23 mouse cellular contexts compared by ENCODE assay signal in genomic region chr13:59439683-59440082, GRCm38 (mm10).
DNase-seq lines count a peak whose midpoint lies in the region; ATAC-seq and TF ChIP-seq lines count a peak whose summit lies in the region.
"Had no signal": no experiment of that assay in that cellular context is flagged by ENCODE, and none has a peak within 500 bp of the region (broad histone marks: within the 10 kb centered on the region; RNA-seq: fewer than 3 reads in every experiment).

No protein-coding gene starts in this region.

- H3K36me3 ChIP-seq in heart, adult 2 months (ENCODE audit: control insufficient read depth, insufficient read depth, low read length) = no peaks in the 10 kb centered on the region
- H3K36me3 ChIP-seq in stomach, postnatal 0 days (ENCODE audit: control insufficient read depth, insufficient read depth, low read length) = no peaks in the 10 kb centered on the region
- H3K36me3 ChIP-seq: embryonic facial prominence, embryonic 13.5 days; heart, embryonic 12.5 days; hindbrain, embryonic 15.5 days; limb, embryonic 12.5 days; midbrain, embryonic 12.5 days; neural tube, embryonic 15.5 days had no signal

- H3K4me1 ChIP-seq in heart, adult 2 months (ENCODE audit: control insufficient read depth, insufficient read depth, low read length) = no peaks in the 10 kb centered on the region
- no peaks in the 10 kb centered on the region for H3K4me1 ChIP-seq in stomach, postnatal 0 days (replicated peaks; ENCODE audit: control insufficient read depth, insufficient read depth)
- H3K4me1 ChIP-seq: embryonic facial prominence, embryonic 13.5 days; heart, embryonic 12.5 days; hindbrain, embryonic 15.5 days; limb, embryonic 12.5 days; midbrain, embryonic 12.5 days had no signal

- TF ChIP-seq EP300 in heart, adult 2 months (IDR thresholded peaks at IDR 0.05; ENCODE audit: insufficient read depth, low read depth, low read length) = no peak
- TF ChIP-seq EP300 in stomach, postnatal 0 days (optimal IDR thresholded peaks at IDR 0.05) = no peak

- no peak overlapping the region for H3K4me3 ChIP-seq in heart, adult 2 months
- no peak overlapping the region for H3K4me3 ChIP-seq in left cerebral cortex, adult 2 months
- no peak overlapping the region for H3K4me3 ChIP-seq in stomach, postnatal 0 days (ENCODE audit: low read depth, low read length)
- H3K4me3 ChIP-seq: embryonic facial prominence, embryonic 13.5 days; heart, embryonic 12.5 days; hindbrain, embryonic 15.5 days; limb, embryonic 12.5 days; midbrain, embryonic 12.5 days; neural tube, embryonic 15.5 days had no signal

- no peaks in the 10 kb centered on the region for H3K9me3 ChIP-seq in stomach, postnatal 0 days (ENCODE audit: control insufficient read depth, low read length)
- H3K9me3 ChIP-seq: embryonic facial prominence, embryonic 13.5 days; heart, embryonic 12.5 days; hindbrain, embryonic 15.5 days; limb, embryonic 12.5 days; midbrain, embryonic 12.5 days; neural tube, embryonic 15.5 days had no signal

- no peak overlapping the region for H3K9ac ChIP-seq in heart, adult 2 months (ENCODE audit: low read depth, low read length)
- H3K9ac ChIP-seq in stomach, postnatal 0 days (ENCODE audit: low read length) = no peak overlapping the region
- H3K9ac ChIP-seq: embryonic facial prominence, embryonic 13.5 days; heart, embryonic 12.5 days; hindbrain, embryonic 15.5 days; limb, embryonic 12.5 days; midbrain, embryonic 12.5 days; neural tube, embryonic 15.5 days had no signal

- intact Hi-C loops in heart, adult 2 months (cut with DNase I) = no loop called here
- intact Hi-C loops in left cerebral cortex, adult 2 months (cut with DNase I) = no loop called here
- intact Hi-C loops in left cerebral cortex, postnatal 14 days (cut with DNase I) = no loop called here

- H3K27me3 ChIP-seq in heart, adult 2 months (ENCODE audit: control insufficient read depth, insufficient read depth, low read length) = no peaks in the 10 kb centered on the region
- H3K27me3 ChIP-seq in Patski = no peaks in the 10 kb centered on the region
- no peaks in the 10 kb centered on the region for H3K27me3 ChIP-seq in stomach, postnatal 0 days (ENCODE audit: control insufficient read depth, insufficient read depth, low read length)
- H3K27me3 ChIP-seq: embryonic facial prominence, embryonic 13.5 days; heart, embryonic 12.5 days; hindbrain, embryonic 15.5 days; limb, embryonic 12.5 days; midbrain, embryonic 12.5 days; neural tube, embryonic 15.5 days had no signal

- no peak for TF ChIP-seq POLR2A in heart, adult 2 months (IDR thresholded peaks at IDR 0.05; ENCODE audit: insufficient read depth, low read depth, low read length)

- in situ Hi-C loops in Patski (cut with MboI; ENCODE audit: low pct_unique_long_range_greater_than_20kb) = no loop called here

- 52% methylated on average over 1 of the region's 1 CpGs for WGBS in heart, adult 2 months
- WGBS in stomach, postnatal 0 days = 59% methylated on average over 1 of the region's 1 CpGs

- H3K79me2 ChIP-seq in heart, adult 2 months (replicated peaks; ENCODE audit: control insufficient read depth, insufficient read depth, low read length) = no peaks in the 10 kb centered on the region

- H3K4me2 ChIP-seq in stomach, postnatal 0 days (replicated peaks; ENCODE audit: low read depth) = no peak overlapping the region
- H3K4me2 ChIP-seq: embryonic facial prominence, embryonic 13.5 days; heart, embryonic 12.5 days; hindbrain, embryonic 15.5 days; limb, embryonic 12.5 days; midbrain, embryonic 12.5 days; neural tube, embryonic 15.5 days had no signal

- ATAC-seq in Patski = no peak
- ATAC-seq in stomach, postnatal 0 days (ENCODE audit: low FRiP score, low TSS enrichment) = no peak
- ATAC-seq in cerebellum, adult (ENCODE audit: insufficient number of reproducible peaks, low FRiP score, low TSS enrichment) = no peak
- ATAC-seq: forebrain, embryonic 16.5 days had no signal

- peak; percentile 51 for TF ChIP-seq CTCF in heart, adult 2 months (IDR thresholded peaks at IDR 0.05)
- TF ChIP-seq CTCF in left cerebral cortex, adult 2 months (IDR thresholded peaks at IDR 0.05) = peak; percentile 34
- TF ChIP-seq CTCF in Patski (IDR thresholded peaks at IDR 0.05) = peak; percentile 9
- peak; percentile 41 for TF ChIP-seq CTCF in stomach, postnatal 0 days (IDR thresholded peaks at IDR 0.05; ENCODE audit: low read depth)

- CTCF ChIA-PET in Patski (lab: Charles Lee) = no interaction called here

- H3K27ac ChIP-seq in heart, adult 2 months = no peak overlapping the region
- H3K27ac ChIP-seq in left cerebral cortex, adult 2 months = no peak overlapping the region
- H3K27ac ChIP-seq in stomach, postnatal 0 days (replicated peaks) = no peak overlapping the region
- H3K27ac ChIP-seq: embryonic facial prominence, embryonic 13.5 days; hindbrain, embryonic 15.5 days; limb, embryonic 12.5 days; midbrain, embryonic 12.5 days; neural tube, embryonic 15.5 days had no signal

- DNase-seq in heart, adult 2 months = no peak
- DNase-seq in heart, adult 11 months = no peak
- no peak for DNase-seq in left cerebral cortex, adult 2 months (ENCODE audit: extremely low spot score in 1 of 2, low spot score in 2 of 2)
- DNase-seq in left cerebral cortex, postnatal 14 days (ENCODE audit: low spot score in 2 of 2) = no peak
- DNase-seq in Patski (ENCODE audit: low read depth, low spot score) = no peak
- DNase-seq in stomach, postnatal 0 days (ENCODE audit: low spot score) = no peak
- DNase-seq: adrenal gland, postnatal 25 days; cerebellum, adult 9-10 months; gastrocnemius, postnatal 14 days; kidney, adult 18-20 months; kidney, postnatal 4 days; lung, postnatal 36 days; right cerebral cortex, postnatal 25 days; thymus, adult 18-20 months; thymus, postnatal 36 days had no signal

- POLR2A ChIA-PET in Patski (lab: Charles Lee) = no interaction called here
